In genomic region chr10:81645391-81645790, GRCm38 (mm10) we compare ENCODE assay signal across 13 mouse cellular contexts. TPM values are rescaled to one million over a fixed set of nuclear protein-coding genes. Genes with fewer than 3 reads are reported as not detected.
DNase-seq lines count a peak whose midpoint lies in the region; ATAC-seq lines count a peak whose summit lies in the region.
"Had no signal": no experiment of that assay in that cellular context is flagged by ENCODE, and none has a peak within 500 bp of the region (broad histone marks: within the 10 kb centered on the region; RNA-seq: fewer than 3 reads in every experiment).

No protein-coding gene starts in this region.

- H3K4me1 ChIP-seq in kidney, embryonic 15.5 days, result peaks cover 35% of the 10 kb centered on the region

- peaks cover 3% of the 10 kb centered on the region; the same call in 1 of the 2 replicates for H3K36me3 ChIP-seq in kidney, embryonic 15.5 days
- H3K36me3 ChIP-seq: forebrain, embryonic 15.5 days; hindbrain, embryonic 13.5 days had no signal

- no peaks in the 10 kb centered on the region for H3K27me3 ChIP-seq in kidney, embryonic 15.5 days
- H3K27me3 ChIP-seq: embryonic facial prominence, embryonic 13.5 days; forebrain, embryonic 15.5 days had no signal

- no peak overlapping the region for H3K4me2 ChIP-seq in kidney, embryonic 15.5 days
- H3K4me2 ChIP-seq: embryonic facial prominence, embryonic 13.5 days; forebrain, embryonic 15.5 days; hindbrain, embryonic 13.5 days had no signal

- ATAC-seq in kidney, embryonic 15.5 days (replicated peaks; ENCODE audit: low FRiP score), result no peak
- ATAC-seq: forebrain, embryonic 15.5 days; hindbrain, postnatal 0 days had no signal

- H3K4me3 ChIP-seq in kidney, embryonic 15.5 days (replicated peaks), result no peak overlapping the region
- H3K4me3 ChIP-seq: embryonic facial prominence, embryonic 13.5 days; forebrain, embryonic 15.5 days; heart, embryonic 10.5 days; hindbrain, embryonic 13.5 days had no signal

- H3K9ac ChIP-seq in kidney, embryonic 15.5 days, result no peak overlapping the region
- H3K9ac ChIP-seq: embryonic facial prominence, embryonic 13.5 days; forebrain, embryonic 15.5 days; hindbrain, embryonic 13.5 days had no signal

- no peaks in the 10 kb centered on the region for H3K9me3 ChIP-seq in kidney, embryonic 15.5 days (replicated peaks)
- H3K9me3 ChIP-seq: embryonic facial prominence, embryonic 13.5 days; forebrain, embryonic 15.5 days; heart, embryonic 10.5 days; hindbrain, embryonic 13.5 days had no signal

- no peak overlapping the region for H3K27ac ChIP-seq in kidney, embryonic 15.5 days
- H3K27ac ChIP-seq: embryonic facial prominence, embryonic 13.5 days; forebrain, embryonic 15.5 days; heart, embryonic 10.5 days; hindbrain, embryonic 13.5 days; hindbrain, postnatal 0 days had no signal

- peak; percentile 37 for DNase-seq in cerebellum, adult 9-10 months
- no peak for DNase-seq in cerebellum, postnatal 4 days (ENCODE audit: low spot score in 2 of 2)
- DNase-seq in kidney, postnatal 10 days, result peak; percentile 1
- DNase-seq in thymus, postnatal 4 days, result peak; percentile 2
- DNase-seq in thymus, postnatal 0 days (ENCODE audit: low spot score), result no peak
- DNase-seq: gastrocnemius, postnatal 36 days; heart, adult 18-20 months had no signal

- 91% methylated on average over 4 of the region's 4 CpGs for WGBS in kidney, embryonic 15.5 days

RNA-seq across cellular contexts. Expression of gene Gm10778, which starts 3.5 kb away (rescaled TPM):
- 3.8 and 5.0 TPM in 2 replicates for polyA plus RNA-seq in kidney, embryonic 15.5 days (2015; fragmentation: Nextera tagmentation; extraction: Ambion mirVana)
- 4.4 and 5.6 TPM in 2 replicates for polyA plus RNA-seq in thymus, postnatal 0 days (2015; fragmentation: Nextera tagmentation; extraction: Ambion mirVana)

RNA-seq across cellular contexts. Expression of gene Ankrd24, which starts 17.1 kb away (rescaled TPM):
- 15.2 and 17.3 TPM in 2 replicates for polyA plus RNA-seq in kidney, embryonic 15.5 days (2015; fragmentation: Nextera tagmentation; extraction: Ambion mirVana)
- 2.2 and 2.3 TPM in 2 replicates for polyA plus RNA-seq in thymus, postnatal 0 days (2015; fragmentation: Nextera tagmentation; extraction: Ambion mirVana)

RNA-seq across cellular contexts. Expression of gene Sirt6, which starts 17.8 kb away (rescaled TPM):
- 40.0 and 42.8 TPM in 2 replicates for polyA plus RNA-seq in kidney, embryonic 15.5 days (2015; fragmentation: Nextera tagmentation; extraction: Ambion mirVana)
- polyA plus RNA-seq in thymus, postnatal 0 days (2015; fragmentation: Nextera tagmentation; extraction: Ambion mirVana), result 26.7 and 31.3 TPM in 2 replicates

RNA-seq across cellular contexts. Expression of gene BC025920, which starts 39.3 kb away (rescaled TPM):
- 0.62 and 0.84 TPM in 2 replicates for polyA plus RNA-seq in kidney, embryonic 15.5 days (2015; fragmentation: Nextera tagmentation; extraction: Ambion mirVana)
- 0.85 and 0.98 TPM in 2 replicates for polyA plus RNA-seq in thymus, postnatal 0 days (2015; fragmentation: Nextera tagmentation; extraction: Ambion mirVana)

RNA-seq across cellular contexts. Expression of gene Tle6, which starts 44.5 kb away (rescaled TPM):
- 15.6 and 16.8 TPM in 2 replicates for polyA plus RNA-seq in kidney, embryonic 15.5 days (2015; fragmentation: Nextera tagmentation; extraction: Ambion mirVana)
- 3.7 and 4.8 TPM in 2 replicates for polyA plus RNA-seq in thymus, postnatal 0 days (2015; fragmentation: Nextera tagmentation; extraction: Ambion mirVana)

Comparison
In these comparisons a context has a peak if more than half of its experiments do, and no peak if none do; other contexts are left out.
1. DNase-seq: peak in cerebellum, adult 9-10 months (single experiment), kidney, postnatal 10 days (single experiment) and thymus, postnatal 4 days (single experiment); none in cerebellum, postnatal 4 days (0 of 2) and thymus, postnatal 0 days (single experiment).